Mouse (Mus musculus) kidney, postnatal 0 days (tissue): ENCODE measurements at regions not wholly inside any gene's neighbourhood (a gene's known extent, or its start where the extent isn't known, plus 50 kb on each side); places are given as distances from the start of the nearest gene placed in this dataset.

Source experiments
- ATAC-seq: fragments of 200-750 bp; cut with Nextera tagmentation; replicated peaks from 2 replicates; pipeline ENCODE4 v1.8.0; 2017; ENCODE audit warnings: low read depth, moderate number of reproducible peaks, moderate TSS enrichment, moderate library complexity; ENCODE audit not compliant: low FRiP score
- DNase-seq: peaks from one replicate; pipeline ENCODE4 v3.0.0-alpha.2; 2016; ENCODE audit warnings: low spot score
- H3K27ac ChIP-seq: fragments of 300-500 bp; sonication (generic); 2 replicates; pipeline ENCODE4 v1.5.1; 2014; ENCODE audit warnings: mild to moderate bottlenecking
- H3K27me3 ChIP-seq: fragments of 300-500 bp; sonication (generic); 2 replicates; pipeline ENCODE4 v1.6.1; 2014; ENCODE audit warnings: low read length, mixed read lengths; ENCODE audit not compliant: insufficient read depth
- H3K36me3 ChIP-seq: fragments of 300-500 bp; sonication (generic); 2 replicates; pipeline ENCODE4 v1.6.1; 2014; ENCODE audit warnings: low read length, mixed read lengths; ENCODE audit not compliant: insufficient read depth
- H3K4me1 ChIP-seq: fragments of 300-500 bp; sonication (generic); replicated peaks from 2 replicates; pipeline ENCODE4 v1.6.1; 2014; ENCODE audit warnings: antibody characterized with exemption, low read length, mixed read lengths; ENCODE audit not compliant: insufficient read depth
- H3K4me2 ChIP-seq: fragments of 300-500 bp; sonication (generic); 2 replicates; pipeline ENCODE4 v1.6.1; 2014; ENCODE audit warnings: mild to moderate bottlenecking, low read length, moderate library complexity, mixed read lengths
- H3K4me3 ChIP-seq: fragments of 300-500 bp; sonication (generic); replicated peaks from 2 replicates; pipeline ENCODE4 v1.5.1; 2014; ENCODE audit warnings: low read depth, low read length
- H3K9ac ChIP-seq: fragments of 300-500 bp; sonication (generic); 2 replicates; pipeline ENCODE4 v1.6.1; 2014; ENCODE audit warnings: low read depth, low read length
- H3K9me3 ChIP-seq: fragments of 300-500 bp; sonication (generic); replicated peaks from 2 replicates; pipeline ENCODE4 v1.6.1; 2016; ENCODE audit warnings: low read length, inconsistent platforms, mixed read lengths
- CTCF ChIP-seq: IDR thresholded peaks from 2 replicates; pipeline ENCODE4 v1.5.1; 2016; ENCODE audit warnings: antibody characterized with exemption, low read depth, mild to moderate bottlenecking, moderate library complexity
- WGBS: fragments of 180-500 bp; shearing (Covaris S2); extraction: QIAGEN DNeasy Blood & Tissue Kit; methylation state at CpG from one replicate; pipeline ENCODE4 v1.1.7; 2014; 5-methylcytosine and 5-hydroxymethylcytosine counted together

DNA sequence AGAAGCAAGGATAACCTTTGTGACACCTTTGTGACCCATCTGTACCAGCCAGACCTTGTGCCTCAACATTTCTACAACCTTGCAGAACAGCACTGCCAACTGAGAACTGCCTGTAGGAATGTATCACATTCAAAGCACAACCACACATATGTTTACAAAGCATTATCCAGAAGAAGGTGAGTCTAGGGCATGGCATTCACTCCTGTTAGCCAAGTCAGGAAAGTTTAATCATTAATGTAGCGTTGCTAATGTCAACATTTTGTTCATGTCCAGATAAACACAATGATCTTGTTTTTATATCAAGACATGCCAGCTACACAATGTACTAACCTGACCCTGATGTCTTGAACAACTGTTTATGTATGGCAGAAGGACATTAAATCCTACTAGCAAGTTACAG is 91.5 kb upstream of the Nsun6 start:
- no peak overlapping the region for H3K4me3 ChIP-seq
- ATAC-seq: no peak
- WGBS: 71% methylated on average over 1 of the region's 1 CpGs

DNA sequence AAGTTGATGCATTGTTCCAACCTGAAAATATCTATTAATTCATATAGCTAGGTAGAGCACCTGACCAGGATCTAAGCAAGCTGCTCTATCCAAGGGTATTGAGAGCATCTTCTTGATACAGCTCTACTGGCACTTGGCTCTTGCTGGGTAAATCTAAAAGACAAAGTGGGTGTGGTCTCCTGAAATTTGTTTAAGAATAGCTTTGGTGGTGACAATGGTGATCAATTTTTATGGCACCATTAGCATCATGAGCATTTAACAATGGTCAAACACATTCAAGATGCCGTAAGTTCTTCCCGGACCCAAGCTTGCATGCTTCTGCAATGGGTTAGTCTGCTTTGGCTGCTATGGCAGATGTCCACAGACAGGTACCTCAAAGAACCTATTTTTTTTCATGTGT is 89.9 kb upstream of the Nsun6 start:
- Histone ChIP-seq H3K4me2 (no peak overlapping the region), H3K27ac (no peak overlapping the region), H3K36me3 (no peaks in the 10 kb centered on the region), H3K4me1 (no peaks in the 10 kb centered on the region), H3K9me3 (no peaks in the 10 kb centered on the region), H3K27me3 (no peaks in the 10 kb centered on the region), H3K9ac (no peak overlapping the region), H3K4me3 (no peak overlapping the region)
- 86% methylated on average over 2 of the region's 2 CpGs for WGBS
- no peak for TF ChIP-seq CTCF
- DNase-seq (no peak), ATAC-seq (no peak)

More for the DNA sequence above, 91.5 kb upstream of the Nsun6 start:
- Histone ChIP-seq H3K27me3 (no peaks in the 10 kb centered on the region), H3K9ac (no peak overlapping the region), H3K27ac (no peak overlapping the region), H3K36me3 (no peaks in the 10 kb centered on the region), H3K4me2 (no peak overlapping the region), H3K4me1 (no peaks in the 10 kb centered on the region), H3K9me3 (no peaks in the 10 kb centered on the region)
- TF ChIP-seq CTCF: no peak
- no peak for DNase-seq

DNA sequence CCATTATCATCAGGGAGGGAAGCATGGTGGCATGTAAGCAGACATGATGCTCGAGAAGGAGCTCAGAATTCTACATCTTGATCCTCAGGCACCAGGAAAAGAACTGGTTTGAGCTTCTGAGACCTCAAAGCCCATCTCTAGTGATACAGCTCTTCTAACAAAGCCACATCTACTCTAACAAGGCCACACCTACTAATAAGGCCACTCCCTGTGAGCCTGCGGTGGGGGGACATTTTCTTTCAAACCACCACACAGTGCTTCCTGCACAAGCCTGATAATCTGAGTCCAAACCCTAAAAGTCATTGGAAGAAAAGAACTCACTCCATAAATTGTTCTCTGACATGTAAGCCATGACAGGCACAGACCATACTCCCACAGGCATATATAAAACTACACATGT is 85.0 kb upstream of the Nsun6 start:
- H3K36me3 ChIP-seq: no peaks in the 10 kb centered on the region
- ATAC-seq (no peak), DNase-seq (no peak)
- no peak overlapping the region for H3K4me2 ChIP-seq
- no peaks in the 10 kb centered on the region for H3K4me1 ChIP-seq
- H3K9ac ChIP-seq: no peak overlapping the region
- no peaks in the 10 kb centered on the region for H3K9me3 ChIP-seq
- WGBS: 80% methylated on average over 2 of the region's 2 CpGs
- H3K27me3 ChIP-seq: no peaks in the 10 kb centered on the region
- TF ChIP-seq CTCF: no peak
- no peak overlapping the region for H3K4me3 ChIP-seq
- H3K27ac ChIP-seq: no peak overlapping the region
